Mouse (Mus musculus): ENCODE data around the gene Rom1. TPM values are rescaled to one million over a fixed set of nuclear protein-coding genes. Genes with fewer than 3 reads are reported as not detected.

Gene Rom1
- polyA plus RNA-seq, 1 experiment = 13.5 TPM

DNA sequence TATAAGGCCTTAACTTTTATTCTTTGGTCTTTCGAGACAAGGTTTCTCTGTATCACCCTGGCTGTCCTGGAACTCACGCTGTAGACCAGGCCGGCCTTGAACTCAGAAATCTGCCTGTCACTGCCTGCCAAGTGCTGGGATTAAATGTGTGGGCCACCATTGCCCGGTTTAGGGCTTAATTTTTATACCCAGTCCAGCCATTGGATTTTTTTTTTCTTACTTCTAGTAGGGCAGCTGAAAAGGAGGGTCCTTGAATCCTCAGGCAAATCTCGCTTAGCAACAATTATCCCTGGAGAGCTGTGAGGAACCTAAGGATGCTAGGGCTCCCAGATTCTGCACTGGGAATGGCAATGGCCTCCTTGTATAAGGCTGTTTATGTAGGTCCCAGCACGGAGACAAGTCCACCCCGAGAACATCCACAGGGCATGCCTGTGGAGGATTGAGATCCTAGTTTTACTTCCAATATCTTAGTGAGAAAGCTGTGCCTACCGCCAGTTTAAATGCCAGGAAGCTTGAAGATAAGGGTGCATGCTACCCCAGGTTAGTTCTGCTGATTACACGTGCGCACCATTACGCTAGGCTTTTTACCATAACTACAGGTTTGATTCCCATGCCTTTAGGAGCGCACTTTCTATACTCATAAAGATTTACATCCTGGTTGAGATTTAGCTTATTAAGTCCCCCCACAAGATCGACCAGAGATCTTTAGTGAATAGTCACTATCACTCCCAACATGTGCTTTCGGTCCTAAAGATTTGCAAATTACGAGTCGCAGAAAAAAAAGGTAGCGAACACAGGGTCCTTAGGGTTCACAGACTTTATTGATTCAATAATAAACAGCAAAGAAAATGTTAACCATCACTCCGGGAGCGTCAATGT is 41.3 kb downstream of the Rom1 start:
- Histone ChIP-seq H3K27ac (ENCODE audit: control insufficient read depth, insufficient read depth, low read length) (no peak overlapping the region), H3K4me1 (replicated peaks; ENCODE audit: control insufficient read depth, insufficient read depth, low read length) (peaks cover 8% of the 10 kb centered on the region), H3K36me3 (ENCODE audit: control insufficient read depth, insufficient read depth, low read length) (peaks cover 6% of the 10 kb centered on the region), H3K27me3 (ENCODE audit: control insufficient read depth, insufficient read depth, low read length) (no peaks in the 10 kb centered on the region), H3K4me3 (ENCODE audit: control insufficient read depth, insufficient read depth, low read length) (peak overlapping the region; percentile 81)
- no peak for TF ChIP-seq POLR2A (IDR thresholded peaks at IDR 0.05; ENCODE audit: control insufficient read depth, extremely low read depth, insufficient read depth, low read length, poor library complexity)
- TF ChIP-seq CTCF (IDR thresholded peaks at IDR 0.05; ENCODE audit: borderline replicate concordance, control insufficient read depth, extremely low read depth, insufficient read depth, low read length, poor library complexity) = no peak
- DNase-seq = no peak
- 29% methylated on average over 19 of the region's 19 CpGs for WGBS

DNA sequence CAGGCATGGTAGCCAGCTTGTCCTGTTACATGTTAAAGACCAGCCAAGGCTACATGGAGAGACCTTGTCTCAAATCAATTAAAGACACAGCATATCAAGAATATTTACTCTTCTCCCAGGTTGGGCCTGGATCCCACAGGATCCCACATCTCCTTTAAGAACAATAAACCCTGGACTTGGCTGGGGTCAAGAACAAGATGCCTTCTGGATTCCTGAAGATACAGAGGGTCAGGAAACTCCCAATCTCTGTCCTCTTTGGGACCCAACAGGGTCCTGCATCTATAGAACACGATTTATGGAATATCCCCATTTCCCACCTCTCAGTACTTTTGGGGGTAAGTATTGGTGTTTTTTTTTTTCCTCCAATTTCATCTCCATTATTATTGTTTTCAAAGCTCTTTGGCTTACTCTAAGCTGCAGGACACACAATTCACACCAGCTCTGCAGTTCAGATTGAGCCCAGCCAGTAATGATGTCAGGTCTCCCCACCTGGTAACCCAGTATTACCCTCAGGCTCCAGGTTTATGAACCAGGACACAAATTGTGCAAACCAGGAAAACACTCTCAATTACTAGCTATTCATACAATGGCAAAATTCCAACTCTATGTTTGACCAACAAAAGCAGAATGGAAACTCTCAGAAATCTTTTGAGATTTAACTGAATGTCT is 42.1 kb downstream of the Rom1 start:
- DNase-seq = no peak
- Histone ChIP-seq H3K4me1 (replicated peaks; ENCODE audit: control insufficient read depth, insufficient read depth, low read length) (peaks cover 8% of the 10 kb centered on the region), H3K4me3 (ENCODE audit: control insufficient read depth, insufficient read depth, low read length) (no peak overlapping the region), H3K27ac (ENCODE audit: control insufficient read depth, insufficient read depth, low read length) (no peak overlapping the region), H3K27me3 (ENCODE audit: control insufficient read depth, insufficient read depth, low read length) (no peaks in the 10 kb centered on the region), H3K36me3 (ENCODE audit: control insufficient read depth, insufficient read depth, low read length) (peaks cover 6% of the 10 kb centered on the region)
- TF ChIP-seq CTCF (IDR thresholded peaks at IDR 0.05; ENCODE audit: borderline replicate concordance, control insufficient read depth, extremely low read depth, insufficient read depth, low read length, poor library complexity) = no peak
- TF ChIP-seq POLR2A (IDR thresholded peaks at IDR 0.05; ENCODE audit: control insufficient read depth, extremely low read depth, insufficient read depth, low read length, poor library complexity) = no peak
- 88% methylated on average over 1 of the region's 1 CpGs for WGBS

DNA sequence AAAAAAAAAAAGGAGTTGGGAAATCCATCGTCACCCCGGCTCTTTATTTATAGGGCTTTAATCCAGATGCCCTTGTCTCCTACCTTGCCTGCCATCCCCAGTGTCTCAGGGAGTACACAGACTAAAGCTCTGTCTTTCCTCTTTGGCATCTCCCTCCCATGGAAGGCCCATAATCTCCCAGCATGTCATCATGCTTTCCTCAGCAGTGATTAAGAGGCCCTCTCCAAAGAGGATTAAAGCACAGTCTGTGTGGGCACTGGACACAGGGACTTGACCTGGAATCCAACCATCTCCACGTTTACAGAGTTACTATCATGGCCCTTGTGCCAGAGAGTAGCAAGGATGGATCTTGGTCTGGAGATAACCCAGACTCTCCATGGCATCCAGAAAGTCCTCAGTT is 45.5 kb downstream of the Rom1 start, which contains the start of the genes Lbhd1 and Gm49403:
Lbhd1 (plus strand) TSS at position 117 of the 400 bp plus-strand sequence.
Gm49403 (plus strand) TSS at position 315 of the 400 bp plus-strand sequence.
- H3K4me3 ChIP-seq (ENCODE audit: control insufficient read depth, insufficient read depth, low read length) = no peak within 1 kb of the TSS
- TF ChIP-seq POLR2A (IDR thresholded peaks at IDR 0.05; ENCODE audit: control insufficient read depth, extremely low read depth, insufficient read depth, low read length, poor library complexity) = no peak
- TF ChIP-seq CTCF (IDR thresholded peaks at IDR 0.05; ENCODE audit: borderline replicate concordance, control insufficient read depth, extremely low read depth, insufficient read depth, low read length, poor library complexity) = no peak

DNA sequence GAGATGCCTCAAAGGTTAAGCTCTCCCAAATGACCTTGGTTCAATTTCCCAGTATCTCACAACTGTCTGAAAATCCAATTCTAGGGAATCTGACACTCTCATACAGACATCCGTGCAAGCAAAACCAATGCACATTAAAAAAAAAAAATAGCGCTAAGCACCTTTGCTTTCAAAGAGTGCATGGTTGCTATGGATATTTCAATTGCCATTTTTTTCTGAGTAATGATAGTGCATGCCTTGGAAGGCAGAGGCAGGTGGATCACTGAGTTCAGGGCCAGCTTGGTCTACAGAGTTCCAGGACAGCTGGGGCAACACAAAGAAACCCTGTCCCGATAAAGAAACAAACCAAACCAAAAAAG is 48.1 kb downstream of the Rom1 start:
- TF ChIP-seq CTCF (IDR thresholded peaks at IDR 0.05; ENCODE audit: borderline replicate concordance, control insufficient read depth, extremely low read depth, insufficient read depth, low read length, poor library complexity) = no peak
- TF ChIP-seq POLR2A (IDR thresholded peaks at IDR 0.05; ENCODE audit: control insufficient read depth, extremely low read depth, insufficient read depth, low read length, poor library complexity) = no peak
- Histone ChIP-seq H3K4me3 (ENCODE audit: control insufficient read depth, insufficient read depth, low read length) (no peak overlapping the region), H3K27me3 (ENCODE audit: control insufficient read depth, insufficient read depth, low read length) (no peaks in the 10 kb centered on the region), H3K4me1 (replicated peaks; ENCODE audit: control insufficient read depth, insufficient read depth, low read length) (peaks cover 5% of the 10 kb centered on the region), H3K36me3 (ENCODE audit: control insufficient read depth, insufficient read depth, low read length) (no peaks in the 10 kb centered on the region), H3K27ac (ENCODE audit: control insufficient read depth, insufficient read depth, low read length) (no peak overlapping the region)
- DNase-seq = no peak
- WGBS = 2% methylated on average over 3 of the region's 3 CpGs

More for the DNA sequence above, 45.5 kb downstream of the Rom1 start, which contains the start of the genes Lbhd1 and Gm49403:
- 78% methylated on average over 3 of the region's 3 CpGs for WGBS
- Histone ChIP-seq H3K27me3 (ENCODE audit: control insufficient read depth, insufficient read depth, low read length) (no peaks in the 10 kb centered on the region), H3K27ac (ENCODE audit: control insufficient read depth, insufficient read depth, low read length) (no peak within 1 kb of the TSS), H3K4me1 (replicated peaks; ENCODE audit: control insufficient read depth, insufficient read depth, low read length) (peaks cover 10% of the 10 kb centered on the region), H3K36me3 (ENCODE audit: control insufficient read depth, insufficient read depth, low read length) (no peaks in the 10 kb centered on the region)
- DNase-seq = no peak

DNA sequence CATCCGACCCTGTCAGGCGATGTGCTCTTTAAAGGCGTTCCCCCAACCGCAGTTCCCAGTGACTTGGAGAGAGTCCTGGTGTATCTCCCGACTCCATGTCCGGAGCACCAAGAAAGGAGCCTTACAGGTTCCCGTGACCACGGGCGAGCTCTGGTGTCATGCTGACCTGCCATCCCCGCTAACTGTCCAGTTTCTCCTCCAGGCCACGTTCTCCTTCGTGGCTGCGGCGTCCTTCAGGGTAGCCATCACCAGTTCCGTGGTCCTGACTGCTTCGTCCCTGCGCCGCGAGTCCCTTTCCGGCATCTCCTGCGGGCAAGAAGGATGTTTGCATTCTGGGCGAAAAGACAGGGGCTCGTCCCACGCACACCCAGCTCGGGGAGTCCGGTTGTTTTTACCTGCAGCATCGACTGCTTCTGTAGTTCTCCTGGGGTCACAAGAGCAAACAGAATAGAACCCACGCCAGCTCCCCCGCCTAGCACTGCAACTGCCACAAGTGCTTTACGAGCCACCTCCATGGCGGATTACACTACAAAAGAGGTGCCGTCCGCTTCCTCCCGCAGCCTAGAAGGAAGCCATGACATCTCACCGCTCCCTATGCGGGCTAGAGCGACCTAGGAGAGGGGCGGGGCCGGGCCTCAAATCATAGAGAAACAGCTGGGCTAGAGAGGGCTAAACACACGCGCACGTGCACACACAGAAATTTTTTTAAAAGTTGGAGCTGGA is 48.7 kb downstream of the Rom1 start, which contains the start of gene Uqcc3:
Uqcc3 (minus strand) TSS at position 613 of the 723 bp plus-strand sequence.
- Histone ChIP-seq H3K36me3 (ENCODE audit: control insufficient read depth, insufficient read depth, low read length) (no peaks in the 10 kb centered on the region), H3K4me3 (ENCODE audit: control insufficient read depth, insufficient read depth, low read length) (peak within 1 kb of the TSS; percentile 95), H3K27ac (ENCODE audit: control insufficient read depth, insufficient read depth, low read length) (peak within 1 kb of the TSS; percentile 66), H3K27me3 (ENCODE audit: control insufficient read depth, insufficient read depth, low read length) (no peaks in the 10 kb centered on the region), H3K4me1 (replicated peaks; ENCODE audit: control insufficient read depth, insufficient read depth, low read length) (peaks cover 5% of the 10 kb centered on the region)
- peak; percentile 93 for DNase-seq
- TF ChIP-seq CTCF (IDR thresholded peaks at IDR 0.05; ENCODE audit: borderline replicate concordance, control insufficient read depth, extremely low read depth, insufficient read depth, low read length, poor library complexity) (no peak), POLR2A (IDR thresholded peaks at IDR 0.05; ENCODE audit: control insufficient read depth, extremely low read depth, insufficient read depth, low read length, poor library complexity) (peak; percentile 93)
- under 1% methylated on average over 42 of the region's 42 CpGs for WGBS

Other genes with a start within 250 kb of the Rom1 start
- gene Slc3a2, start 206.0 kb downstream of the Rom1 start, polyA plus RNA-seq (2012; rRNA removed) = 154 and 165 TPM in 2 replicates
- 49.2 and 54.7 TPM in 2 replicates for gene Wdr74, start 193.5 kb downstream of the Rom1 start, polyA plus RNA-seq (2012; rRNA removed)
- not detected in 2 replicates for gene 1700092M07Rik, start 188.6 kb downstream of the Rom1 start, polyA plus RNA-seq (2012; rRNA removed)
- gene Stx5a, start 187.9 kb downstream of the Rom1 start, polyA plus RNA-seq (2012; rRNA removed) = 128 and 137 TPM in 2 replicates
- 170 and 191 TPM in 2 replicates for gene Nxf1, start 172.3 kb downstream of the Rom1 start, polyA plus RNA-seq (2012; rRNA removed)
- 277 and 363 TPM in 2 replicates for gene Tmem223, start 158.4 kb downstream of the Rom1 start, polyA plus RNA-seq (2012; rRNA removed)
- 168 and 197 TPM in 2 replicates for gene Tmem179b, start 154.9 kb downstream of the Rom1 start, polyA plus RNA-seq (2012; rRNA removed)
- gene Taf6l, start 142.9 kb downstream of the Rom1 start, polyA plus RNA-seq (2012; rRNA removed) = 24.9 and 28.7 TPM in 2 replicates
- gene Polr2g, start 130.8 kb downstream of the Rom1 start, polyA plus RNA-seq (2012; rRNA removed) = 77.0 and 77.1 TPM in 2 replicates
- 3.0 and 3.2 TPM in 2 replicates for gene Zbtb3, start 126.8 kb downstream of the Rom1 start, polyA plus RNA-seq (2012; rRNA removed)
- gene Ttc9c, start 110.0 kb downstream of the Rom1 start, polyA plus RNA-seq (2012; rRNA removed) = 36.1 and 37.5 TPM in 2 replicates
- gene Hnrnpul2, start 109.3 kb downstream of the Rom1 start, polyA plus RNA-seq (2012; rRNA removed) = 29.3 and 34.3 TPM in 2 replicates
- 1.5 and 1.6 TPM in 2 replicates for gene AC129217.1, start 99.6 kb downstream of the Rom1 start, polyA plus RNA-seq (2012; rRNA removed)
- gene Bscl2, start 91.9 kb downstream of the Rom1 start, polyA plus RNA-seq (2012; rRNA removed) = 136 and 153 TPM in 2 replicates
- 0.15 TPM in 1 of 2 replicates, not detected in the other for gene Gng3, start 90.2 kb downstream of the Rom1 start, polyA plus RNA-seq (2012; rRNA removed)
- 1.2 and 1.3 TPM in 2 replicates for gene Lrrn4cl, start 78.6 kb downstream of the Rom1 start, polyA plus RNA-seq (2012; rRNA removed)
- gene Ubxn1, start 57.9 kb downstream of the Rom1 start, polyA plus RNA-seq (2012; rRNA removed) = 108 and 119 TPM in 2 replicates
- gene Uqcc3, start 48.4 kb downstream of the Rom1 start, polyA plus RNA-seq (2012; rRNA removed) = 38.7 and 39.2 TPM in 2 replicates
- 2.4 and 3.0 TPM in 2 replicates for gene Lbhd1, start 45.6 kb downstream of the Rom1 start, polyA plus RNA-seq (2012; rRNA removed)
- gene Gm49403, start 45.4 kb downstream of the Rom1 start, polyA plus RNA-seq (2012; rRNA removed) = not detected in 2 replicates
- 15.3 and 19.1 TPM in 2 replicates for gene 1810009A15Rik, start 40.5 kb downstream of the Rom1 start, polyA plus RNA-seq (2012; rRNA removed)
- gene Gm49416, start 40.4 kb downstream of the Rom1 start, polyA plus RNA-seq (2012; rRNA removed) = not detected in 2 replicates
- 51.9 and 56.0 TPM in 2 replicates for gene Ints5, start 36.4 kb downstream of the Rom1 start, polyA plus RNA-seq (2012; rRNA removed)
- gene Ganab, start 31.3 kb downstream of the Rom1 start, polyA plus RNA-seq (2012; rRNA removed) = 203 and 219 TPM in 2 replicates
- gene B3gat3, start 9.0 kb downstream of the Rom1 start, polyA plus RNA-seq (2012; rRNA removed) = 102 and 106 TPM in 2 replicates
- 72.3 and 73.1 TPM in 2 replicates for gene Eml3, start 196 bp upstream of the Rom1 start, polyA plus RNA-seq (2012; rRNA removed)
- 79.6 and 92.0 TPM in 2 replicates for gene Mta2, start 12.5 kb upstream of the Rom1 start, polyA plus RNA-seq (2012; rRNA removed)
- 39.4 and 42.0 TPM in 2 replicates for gene Tut1, start 24.5 kb upstream of the Rom1 start, polyA plus RNA-seq (2012; rRNA removed)
- gene Eef1g, start 37.7 kb upstream of the Rom1 start, polyA plus RNA-seq (2012; rRNA removed) = 251 and 292 TPM in 2 replicates
- 6.0 and 7.9 TPM in 2 replicates for gene Ahnak, start 59.9 kb upstream of the Rom1 start, polyA plus RNA-seq (2012; rRNA removed)
- 65.9 and 174 TPM in 2 replicates for gene Scgb1a1, start 158.6 kb upstream of the Rom1 start, polyA plus RNA-seq (2012; rRNA removed)
- gene Asrgl1, start 206.3 kb upstream of the Rom1 start, polyA plus RNA-seq (2012; rRNA removed) = 5.9 and 8.8 TPM in 2 replicates